Mouse (Mus musculus): ENCODE measurements at regions not wholly inside any gene's neighbourhood (a gene's known extent, or its start where the extent isn't known, plus 50 kb on each side); places are given as distances from the start of the nearest gene placed in this dataset.
"Not testable (repeated sequence)": the region's sequence is repeated elsewhere in the genome, so short reads cannot be mapped to it uniquely, and the experiment has no call there.

GRCm38 (mm10) chr5:132975303-132975932, 432.3 kb upstream of the Auts2 start:
- no peaks in the 10 kb centered on the region for H3K4me1 ChIP-seq (replicated peaks)
- H3K36me3 ChIP-seq = no peaks in the 10 kb centered on the region
- no peak overlapping the region for H3K4me3 ChIP-seq (replicated peaks)
- no peaks in the 10 kb centered on the region for H3K27me3 ChIP-seq
- H3K27ac ChIP-seq = no peak overlapping the region
- H3K9ac ChIP-seq = no peak overlapping the region
- DNase-seq (no peak), ATAC-seq (ENCODE audit: low read depth) (no peak)
- H3K9me3 ChIP-seq (replicated peaks) = no peaks in the 10 kb centered on the region
- 59% methylated on average over 4 of the region's 4 CpGs for WGBS (ENCODE audit: insufficient replicate concordance)
- H3K4me2 ChIP-seq = no peak overlapping the region

- H3K27ac ChIP-seq = no peak overlapping the region
- DNase-seq = no peak
- H3K4me2 ChIP-seq = no peak overlapping the region
- 29% methylated on average over 3 of the region's 3 CpGs for whole genome bisulfite sequencing (ENCODE audit: insufficient replicate concordance)
- H3K9ac ChIP-seq = no peak overlapping the region
- no peaks in the 10 kb centered on the region for H3K27me3 ChIP-seq
- no peak for ATAC-seq (ENCODE audit: low read depth)
- no peaks in the 10 kb centered on the region for H3K9me3 ChIP-seq (replicated peaks)
- H3K4me3 ChIP-seq (replicated peaks) = no peak overlapping the region
- no peaks in the 10 kb centered on the region for H3K4me1 ChIP-seq (replicated peaks)
- H3K36me3 ChIP-seq = no peaks in the 10 kb centered on the region
Observed at GRCm38 (mm10) chr5:132974876-132975275, 431.7 kb upstream of the Auts2 start.

- DNase-seq (no peak), ATAC-seq (ENCODE audit: low read depth) (no peak)
- Histone ChIP-seq H3K9ac (no peak overlapping the region), H3K9me3 (replicated peaks) (no peaks in the 10 kb centered on the region), H3K4me3 (replicated peaks) (no peak overlapping the region), H3K4me1 (replicated peaks) (no peaks in the 10 kb centered on the region), H3K36me3 (no peaks in the 10 kb centered on the region), H3K27me3 (no peaks in the 10 kb centered on the region), H3K4me2 (no peak overlapping the region), H3K27ac (no peak overlapping the region)
- WGBS (ENCODE audit: insufficient replicate concordance) = 73% methylated on average over 7 of the region's 7 CpGs
Observed at GRCm38 (mm10) chr5:132971046-132971445, 427.9 kb upstream of the Auts2 start.

- no peak overlapping the region for H3K9ac ChIP-seq
- DNase-seq (no peak), ATAC-seq (ENCODE audit: low read depth) (no peak)
- no peaks in the 10 kb centered on the region for H3K27me3 ChIP-seq
- 53% methylated on average over 5 of the region's 5 CpGs for WGBS (ENCODE audit: insufficient replicate concordance)
- no peak overlapping the region for H3K4me3 ChIP-seq (replicated peaks)
- no peaks in the 10 kb centered on the region for H3K36me3 ChIP-seq
- H3K27ac ChIP-seq = no peak overlapping the region
- H3K9me3 ChIP-seq (replicated peaks) = no peaks in the 10 kb centered on the region
- H3K4me1 ChIP-seq (replicated peaks) = no peaks in the 10 kb centered on the region
- no peak overlapping the region for H3K4me2 ChIP-seq
Observed at GRCm38 (mm10) chr5:132969376-132969775, 426.2 kb upstream of the Auts2 start.

- H3K27me3 ChIP-seq = no peaks in the 10 kb centered on the region
- H3K9ac ChIP-seq = no peak overlapping the region
- no peak overlapping the region for H3K4me2 ChIP-seq
- no peaks in the 10 kb centered on the region for H3K36me3 ChIP-seq
- 46% methylated on average over 1 of the region's 1 CpGs for WGBS (ENCODE audit: insufficient replicate concordance)
- no peak overlapping the region for H3K27ac ChIP-seq
- ATAC-seq (ENCODE audit: low read depth) (no peak), DNase-seq (no peak)
- no peaks in the 10 kb centered on the region for H3K9me3 ChIP-seq (replicated peaks)
- H3K4me1 ChIP-seq (replicated peaks) = no peaks in the 10 kb centered on the region
- H3K4me3 ChIP-seq (replicated peaks) = no peak overlapping the region
Observed at GRCm38 (mm10) chr5:132959901-132960300, 416.8 kb upstream of the Auts2 start.

- Histone ChIP-seq H3K9me3 (replicated peaks) (no peaks in the 10 kb centered on the region), H3K27ac (no peak overlapping the region), H3K4me1 (replicated peaks) (no peaks in the 10 kb centered on the region), H3K36me3 (no peaks in the 10 kb centered on the region), H3K4me3 (replicated peaks) (no peak overlapping the region), H3K4me2 (no peak overlapping the region), H3K27me3 (no peaks in the 10 kb centered on the region), H3K9ac (no peak overlapping the region)
- DNase-seq (no peak), ATAC-seq (ENCODE audit: low read depth) (no peak)
- 67% methylated on average over 5 of the region's 5 CpGs for WGBS (ENCODE audit: insufficient replicate concordance)
Observed at GRCm38 (mm10) chr5:132956184-132956583, 413.0 kb upstream of the Auts2 start.

- Histone ChIP-seq H3K4me2 (no peak overlapping the region), H3K4me1 (replicated peaks) (no peaks in the 10 kb centered on the region), H3K27me3 (no peaks in the 10 kb centered on the region), H3K4me3 (replicated peaks) (no peak overlapping the region), H3K9me3 (replicated peaks) (no peaks in the 10 kb centered on the region), H3K36me3 (no peaks in the 10 kb centered on the region), H3K9ac (no peak overlapping the region), H3K27ac (no peak overlapping the region)
- DNase-seq = no peak
- 70% methylated on average over 8 of the region's 8 CpGs for whole genome bisulfite sequencing (ENCODE audit: insufficient replicate concordance)
- ATAC-seq (ENCODE audit: low read depth) = no peak
Observed at GRCm38 (mm10) chr5:132955051-132955450, 411.9 kb upstream of the Auts2 start.

- H3K27ac ChIP-seq = no peak overlapping the region
- no peak overlapping the region for H3K4me3 ChIP-seq (replicated peaks)
- WGBS (ENCODE audit: insufficient replicate concordance) = 58% methylated on average over 9 of the region's 9 CpGs
- ATAC-seq (ENCODE audit: low read depth) (no peak), DNase-seq (no peak)
- H3K9me3 ChIP-seq (replicated peaks) = no peaks in the 10 kb centered on the region
- no peak overlapping the region for H3K9ac ChIP-seq
- no peaks in the 10 kb centered on the region for H3K36me3 ChIP-seq
- no peak overlapping the region for H3K4me2 ChIP-seq
- H3K4me1 ChIP-seq (replicated peaks) = no peaks in the 10 kb centered on the region
- no peaks in the 10 kb centered on the region for H3K27me3 ChIP-seq
Observed at GRCm38 (mm10) chr5:132933439-132933980, 390.4 kb upstream of the Auts2 start.

- WGBS (ENCODE audit: insufficient replicate concordance) = 72% methylated on average over 12 of the region's 12 CpGs
- not testable (repeated sequence) for H3K9ac ChIP-seq; ATAC-seq (ENCODE audit: low read depth); H3K36me3 ChIP-seq; H3K27me3 ChIP-seq; H3K4me2 ChIP-seq; H3K4me3 ChIP-seq (replicated peaks); H3K9me3 ChIP-seq (replicated peaks); H3K27ac ChIP-seq; H3K4me1 ChIP-seq (replicated peaks); DNase-seq
Observed at GRCm38 (mm10) chr5:132929955-132930354, 386.8 kb upstream of the Auts2 start.

GRCm38 (mm10) chr5:132923365-132923764, 380.2 kb upstream of the Auts2 start:
- no peak overlapping the region for H3K4me2 ChIP-seq
- WGBS (ENCODE audit: insufficient replicate concordance) = 17% methylated on average over 4 of the region's 4 CpGs
- H3K4me1 ChIP-seq (replicated peaks) = no peaks in the 10 kb centered on the region
- no peaks in the 10 kb centered on the region for H3K36me3 ChIP-seq
- ATAC-seq (ENCODE audit: low read depth) (no peak), DNase-seq (no peak)
- H3K9ac ChIP-seq = no peak overlapping the region
- 0 out of 2 replicates have a peak, but pooled peaks cover 6% of the 10 kb centered on the region for H3K9me3 ChIP-seq (replicated peaks)
- no peaks in the 10 kb centered on the region for H3K27me3 ChIP-seq
- H3K4me3 ChIP-seq (replicated peaks) = no peak overlapping the region
- H3K27ac ChIP-seq = no peak overlapping the region

- no peak overlapping the region for H3K4me3 ChIP-seq (replicated peaks)
- no peak overlapping the region for H3K4me2 ChIP-seq
- no peak overlapping the region for H3K9ac ChIP-seq
- 59% methylated on average over 2 of the region's 2 CpGs for WGBS (ENCODE audit: insufficient replicate concordance)
- ATAC-seq (ENCODE audit: low read depth) = no peak
- H3K27me3 ChIP-seq = no peaks in the 10 kb centered on the region
- no peak for DNase-seq
- no peaks in the 10 kb centered on the region for H3K36me3 ChIP-seq
- H3K27ac ChIP-seq = no peak overlapping the region
- no peaks in the 10 kb centered on the region for H3K9me3 ChIP-seq (replicated peaks)
- no peaks in the 10 kb centered on the region for H3K4me1 ChIP-seq (replicated peaks)
Observed at GRCm38 (mm10) chr5:132909056-132909455, 365.9 kb upstream of the Auts2 start.

GRCm38 (mm10) chr5:132908220-132908619, 365.1 kb upstream of the Auts2 start:
- no peaks in the 10 kb centered on the region for H3K36me3 ChIP-seq
- 64% methylated on average over 8 of the region's 8 CpGs for WGBS (ENCODE audit: insufficient replicate concordance)
- DNase-seq (no peak), ATAC-seq (ENCODE audit: low read depth) (no peak)
- no peak overlapping the region for H3K27ac ChIP-seq
- H3K9ac ChIP-seq = no peak overlapping the region
- H3K4me1 ChIP-seq (replicated peaks) = no peaks in the 10 kb centered on the region
- no peaks in the 10 kb centered on the region for H3K27me3 ChIP-seq
- H3K9me3 ChIP-seq (replicated peaks) = no peaks in the 10 kb centered on the region
- no peak overlapping the region for H3K4me3 ChIP-seq (replicated peaks)
- no peak overlapping the region for H3K4me2 ChIP-seq

Measured in liver, embryonic 13.5 days (tissue).